Mouse (Mus musculus) embryo, embryonic 9.5 days (tissue): ENCODE measurements at regions not wholly inside any gene's neighbourhood (a gene's known extent, or its start where the extent isn't known, plus 50 kb on each side); places are given as distances from the start of the nearest gene placed in this dataset.
A peak's percentile ranks its signal among the peaks of the same experiment; 100 is the strongest.

Experiments used
- DNase-seq: peaks from one replicate; pipeline ENCODE4 v3.0.0-alpha.2; 2017; ENCODE audit errors: extremely low spot score

- DNase-seq, result no peak
Observed at GRCm38 (mm10) chr11:111443381-111443780, 377.4 kb downstream of the Kcnj2 start.

DNA sequence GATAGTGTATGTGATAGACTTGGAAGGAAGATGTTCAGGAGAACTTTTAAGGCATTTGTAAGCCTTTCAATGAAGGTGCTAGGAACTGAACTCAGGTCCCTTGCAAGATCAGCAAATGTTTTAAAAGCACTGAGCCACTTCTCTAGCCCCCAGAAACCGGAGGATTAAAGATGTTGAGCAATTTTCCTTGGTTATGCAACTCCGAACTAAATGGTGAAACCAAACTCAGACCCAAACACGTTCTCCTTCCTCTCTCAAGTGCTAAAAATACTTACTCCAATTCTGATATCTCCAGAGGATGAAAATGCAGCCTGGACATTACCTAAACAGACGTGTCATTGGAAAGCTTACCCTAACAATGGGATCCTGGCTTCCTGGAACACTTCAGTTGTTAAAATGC is 378.8 kb downstream of the Kcnj2 start:
- DNase-seq, result no peak

- peak; percentile 49 for DNase-seq
Observed at GRCm38 (mm10) chr11:111445764-111446163, 379.8 kb downstream of the Kcnj2 start.

GRCm38 (mm10) chr11:111450811-111451494 is 385.0 kb downstream of the Kcnj2 start:
- no peak for DNase-seq

GRCm38 (mm10) chr11:111460046-111460445 is 394.1 kb downstream of the Kcnj2 start:
- DNase-seq, result no peak

- DNase-seq, result no peak
Observed at GRCm38 (mm10) chr11:111484981-111485380, 419.0 kb downstream of the Kcnj2 start.

DNA sequence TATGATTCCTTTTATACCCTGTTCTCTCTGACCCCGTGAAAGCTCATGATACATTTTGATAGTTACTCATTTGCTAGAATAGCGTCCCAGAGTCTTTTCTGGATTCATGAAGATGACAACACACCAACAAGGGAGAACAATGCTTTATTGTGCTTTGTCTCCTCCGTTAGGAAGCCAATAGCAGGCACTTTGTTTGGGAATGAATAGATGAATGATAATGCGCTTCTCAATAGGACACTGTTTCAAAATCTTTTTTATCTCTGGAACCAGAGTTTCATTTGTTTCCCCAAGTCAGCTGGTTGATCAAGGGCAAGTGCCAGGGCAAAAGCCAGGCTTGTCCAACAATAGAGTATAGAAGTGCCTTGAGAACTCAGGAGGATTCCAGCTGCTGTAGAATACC is 446.5 kb downstream of the Kcnj2 start:
- no peak for DNase-seq

DNA sequence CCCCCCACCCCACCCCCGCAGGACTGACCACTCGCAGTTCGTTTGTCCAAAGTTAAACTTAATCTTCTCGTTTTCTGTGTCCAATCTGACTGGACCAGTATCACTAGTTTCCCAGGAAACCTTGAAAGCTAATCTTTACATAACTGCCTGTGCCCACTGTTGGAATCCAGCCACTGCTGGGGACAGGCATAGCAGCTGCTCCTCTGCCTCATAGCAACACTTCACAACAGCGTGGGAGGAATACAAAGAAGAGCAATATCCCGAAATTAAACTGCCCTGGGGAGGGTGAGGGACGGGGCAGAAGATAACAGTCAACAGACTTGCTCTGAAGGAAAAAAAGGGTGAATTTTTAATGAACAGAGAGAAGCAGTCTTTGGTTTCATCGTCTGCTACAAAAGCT is 456.8 kb downstream of the Kcnj2 start:
- DNase-seq, result no peak

GRCm38 (mm10) chr11:111523465-111523864 is 457.5 kb downstream of the Kcnj2 start:
- DNase-seq, result peak; percentile 40

- DNase-seq, result no peak
Observed at GRCm38 (mm10) chr11:111526010-111526742, 460.2 kb downstream of the Kcnj2 start.

GRCm38 (mm10) chr11:111529591-111529990 is 463.6 kb downstream of the Kcnj2 start:
- no peak for DNase-seq

- no peak for DNase-seq
Observed at GRCm38 (mm10) chr11:111530912-111531311, 464.9 kb downstream of the Kcnj2 start.

GRCm38 (mm10) chr11:111532457-111532856 is 466.5 kb downstream of the Kcnj2 start:
- DNase-seq, result no peak

DNA sequence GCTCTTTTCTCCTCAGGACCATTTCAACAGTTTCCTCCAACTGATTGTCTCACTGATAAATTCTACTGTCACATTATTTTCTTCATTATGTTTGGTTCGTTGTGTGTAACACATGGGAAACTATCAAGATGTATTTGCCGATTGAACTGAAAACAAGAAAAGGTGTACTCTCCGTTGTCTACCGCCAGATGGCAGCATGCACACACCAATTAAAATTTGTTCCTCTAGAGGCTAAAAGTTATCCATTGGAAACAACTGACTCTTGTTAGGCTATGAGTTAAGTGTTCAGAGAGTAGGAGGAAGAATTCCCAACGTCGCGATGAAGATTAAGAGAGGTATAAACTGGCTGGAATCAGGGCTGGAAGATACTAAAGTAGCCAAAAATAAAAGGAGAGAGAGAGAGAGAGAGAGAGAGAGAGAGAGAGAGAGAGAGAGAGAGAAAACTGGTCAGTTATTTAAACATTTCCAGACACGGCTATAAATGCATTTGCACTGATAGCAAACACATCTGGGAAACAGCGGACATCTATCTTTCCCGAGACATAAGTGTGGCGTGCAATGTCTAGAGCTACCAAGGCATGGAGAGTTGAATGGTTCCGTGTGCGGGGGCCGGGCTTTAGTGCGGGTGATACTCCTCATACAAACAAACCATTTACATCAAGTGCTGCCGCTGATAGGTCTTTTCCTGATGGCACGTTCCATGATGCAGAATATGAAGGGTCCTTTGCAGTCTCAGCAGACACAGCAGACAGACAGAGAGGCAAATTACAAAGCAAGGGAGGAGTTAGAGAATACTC is 470.3 kb downstream of the Kcnj2 start:
- DNase-seq, result peak; percentile 72

GRCm38 (mm10) chr11:111537654-111538053 is 471.7 kb downstream of the Kcnj2 start:
- DNase-seq, result peak; percentile 67

DNA sequence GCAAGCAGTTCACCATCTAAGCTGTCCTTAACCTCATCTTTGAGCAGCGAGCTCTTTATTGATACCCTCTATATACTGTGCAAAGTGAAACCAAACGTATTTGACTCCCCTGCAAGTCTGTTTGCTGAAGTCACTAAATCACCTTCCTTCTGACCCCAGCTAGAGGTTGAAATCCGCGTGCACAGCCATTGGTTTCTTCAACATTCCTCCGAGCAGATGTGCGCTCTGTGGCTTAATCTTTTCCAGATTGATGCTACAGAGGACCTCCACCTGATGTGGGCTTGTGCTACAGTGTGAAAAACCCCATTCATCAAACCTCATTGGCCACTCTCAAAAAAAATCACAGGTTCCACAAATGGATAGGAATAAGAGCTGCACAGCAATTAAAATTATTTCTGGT is 474.0 kb downstream of the Kcnj2 start:
- DNase-seq, result peak; percentile 32

DNA sequence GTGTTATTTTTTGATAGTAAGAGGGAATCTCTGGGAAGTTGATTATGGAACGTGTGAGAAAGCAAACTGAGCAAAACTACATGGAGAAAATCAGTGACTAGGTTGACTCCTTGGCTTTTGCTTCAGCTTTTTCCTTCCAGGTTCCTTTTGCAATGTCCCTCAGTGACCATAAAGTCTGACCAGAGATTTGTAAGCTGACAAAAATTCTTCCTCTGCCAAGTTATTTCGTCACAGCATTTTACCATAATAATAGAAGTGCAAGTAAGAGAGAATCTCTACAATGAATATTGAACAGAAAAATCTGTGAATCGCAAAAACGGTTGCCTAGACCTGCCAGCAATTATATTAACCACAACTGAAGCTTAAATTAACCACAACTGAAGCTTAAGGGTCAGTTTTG is 479.3 kb downstream of the Kcnj2 start:
- DNase-seq, result no peak

GRCm38 (mm10) chr11:111555131-111555530 is 489.2 kb downstream of the Kcnj2 start:
- no peak for DNase-seq

DNA sequence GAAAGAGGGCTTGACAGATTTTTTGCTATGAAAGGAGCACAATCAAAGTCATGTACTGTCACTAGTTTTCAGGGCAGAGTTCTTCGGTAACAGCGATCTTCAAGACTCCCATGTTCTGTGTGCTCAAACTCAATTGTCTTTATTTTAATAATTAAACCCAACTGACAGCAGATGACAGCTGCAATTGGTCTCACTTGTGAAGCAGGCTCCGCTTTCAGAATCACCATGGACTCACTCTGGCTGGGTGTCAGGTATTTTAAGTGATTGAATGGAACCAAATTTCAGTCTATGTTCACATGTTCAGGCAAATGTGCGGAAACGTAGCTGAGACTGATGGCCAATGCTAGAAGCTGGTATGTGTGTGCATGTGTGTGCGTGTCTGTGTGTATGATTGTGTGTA is 489.7 kb downstream of the Kcnj2 start:
- DNase-seq, result no peak

GRCm38 (mm10) chr11:111558302-111559140 is 492.6 kb downstream of the Kcnj2 start:
- DNase-seq, result no peak

DNA sequence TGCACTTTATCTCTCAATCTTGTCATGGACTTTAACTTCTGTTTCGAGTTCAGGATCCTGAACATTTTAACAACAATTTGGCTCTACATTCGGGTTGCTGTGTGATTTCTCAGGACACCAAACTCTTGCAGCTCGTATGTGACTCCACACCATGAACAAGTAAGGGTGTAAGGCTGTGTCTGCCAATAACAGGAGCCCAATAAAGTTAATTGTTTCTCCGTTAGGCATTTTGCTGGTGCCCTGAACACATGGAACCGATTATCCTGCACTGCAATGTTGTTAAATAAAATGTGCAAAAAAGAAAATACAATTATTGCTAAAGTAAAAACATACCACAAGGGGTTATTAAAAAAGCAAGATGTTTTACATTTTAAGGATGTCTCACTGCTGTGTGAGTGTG is 497.2 kb downstream of the Kcnj2 start:
- no peak for DNase-seq

- no peak for DNase-seq
Observed at GRCm38 (mm10) chr11:111568041-111568440, 502.1 kb downstream of the Kcnj2 start.
